8 mouse cellular contexts compared by ENCODE assay signal in genomic region chr11:69088103-69088855, GRCm38 (mm10). TPM values are rescaled to one million over a fixed set of nuclear protein-coding genes. Genes with fewer than 3 reads are reported as not detected.
DNase-seq lines count a peak whose midpoint lies in the region; ATAC-seq and TF ChIP-seq lines count a peak whose summit lies in the region.

Gene Vamp2, plus strand, starts transcription at chr11:69088490.

- CTCF ChIA-PET in Patski (lab: Charles Lee) = interaction anchor here (1.1 to 2.2 kb wide), 2 partner anchors 21 to 36 kb away, joined by 3 to 8 read pairs; no protein-coding TSS in a partner anchor

- ATAC-seq in Patski = peak; percentile 62
- peak; percentile 87 for ATAC-seq in hindbrain, embryonic 15.5 days (ENCODE audit: low FRiP score, low read depth)
- ATAC-seq in megakaryocyte, adult 5-6 weeks (ENCODE audit: poor library complexity, severe bottlenecking) = peak; percentile 86

- POLR2A ChIA-PET in Patski (lab: Charles Lee) = interaction anchor here (0.8 to 1.4 kb wide), 5 partner anchors 9 to 21 kb away, joined by 3 to 9 read pairs (median 3); no protein-coding TSS in a partner anchor

- H3K9ac ChIP-seq in hindbrain, embryonic 15.5 days = peak within 1 kb of the TSS; percentile 95

- H3K4me2 ChIP-seq in hindbrain, embryonic 15.5 days = peak within 1 kb of the TSS; percentile 98

- no peaks in the 10 kb centered on the region for H3K9me3 ChIP-seq in hindbrain, embryonic 15.5 days

- peaks cover 30% of the 10 kb centered on the region for H3K4me1 ChIP-seq in hindbrain, embryonic 15.5 days (replicated peaks)

- DNase-seq in Patski (ENCODE audit: low read depth, low spot score) = no peak
- peak; percentile 94 to 97 for DNase-seq in cerebellum, postnatal 36 days
- peak; percentile 89 for DNase-seq in gastrocnemius, adult 18-20 months (ENCODE audit: low spot score)
- DNase-seq in left cerebral cortex, adult 2 months (ENCODE audit: extremely low spot score in 1 of 2, low spot score in 2 of 2) = peak; percentile 95 to 96
- peak; percentile 94 for DNase-seq in right cerebral cortex, adult 18-20 months
- DNase-seq in urinary bladder, postnatal 10 days (ENCODE audit: low spot score) = peak; percentile 59

- in situ Hi-C loops in Patski (cut with MboI; ENCODE audit: low pct_unique_long_range_greater_than_20kb) = loop anchor here (25.0 kb wide), 1 partner anchor 899 kb away; the partner anchor contains the start of genes Ctdnep1, Elp5, Gabarap and Phf23

- H3K4me3 ChIP-seq in hindbrain, embryonic 15.5 days = peak within 1 kb of the TSS; percentile 64
- H3K4me3 ChIP-seq in left cerebral cortex, adult 2 months = peak within 1 kb of the TSS; percentile 98

- H3K27ac ChIP-seq in hindbrain, embryonic 15.5 days (replicated peaks) = peak within 1 kb of the TSS; percentile 89
- H3K27ac ChIP-seq in left cerebral cortex, adult 2 months = peak within 1 kb of the TSS; percentile 100

- no peak for TF ChIP-seq CTCF in Patski (IDR thresholded peaks at IDR 0.05)
- TF ChIP-seq CTCF in left cerebral cortex, adult 2 months (IDR thresholded peaks at IDR 0.05) = no peak

- WGBS in hindbrain, embryonic 15.5 days = under 1% methylated on average over 66 of the region's 67 CpGs

- peaks cover 9% of the 10 kb centered on the region for H3K36me3 ChIP-seq in hindbrain, embryonic 15.5 days

- intact Hi-C loops in left cerebral cortex, adult 2 months (cut with DNase I) = loop anchor here (1.0 kb wide), 1 partner anchor 15 kb away; no protein-coding TSS in a partner anchor

- H3K27me3 ChIP-seq in Patski = no peaks in the 10 kb centered on the region
- H3K27me3 ChIP-seq in hindbrain, embryonic 15.5 days = no peaks in the 10 kb centered on the region

RNA-seq across cellular contexts. Expression of gene Vamp2, which starts in this region (rescaled TPM):
- polyA plus RNA-seq in Patski (2021) = 62.4 TPM
- total RNA-seq in gastrocnemius, adult 18-20 months (2021) = 10 to 100 TPM; 37.4 to 39.3 TPM
- polyA plus RNA-seq in hindbrain, embryonic 15.5 days (2015; fragmentation: Nextera tagmentation; extraction: Ambion mirVana) = 317 and 437 TPM in 2 replicates
- total RNA-seq in left cerebral cortex, adult 2 months (2021) = 1,000 to 10,000 TPM; 1,115 to 1,119 TPM
- 53.9 and 66.6 TPM in 2 replicates for total RNA-seq in megakaryocyte, adult 5-6 weeks (2015)
- total RNA-seq in megakaryocyte, adult 5-6 weeks (2017) = 11.2 and 21.8 TPM in 2 replicates

Comparison
In these comparisons a context has a peak if more than half of its experiments do, and no peak if none do; other contexts are left out.
1. RNA of gene Vamp2 (total RNA-seq): 1,115 to 1,119 TPM in left cerebral cortex, adult 2 months; 11.2 to 66.6 TPM in megakaryocyte, adult 5-6 weeks and 37.4 to 39.3 TPM in gastrocnemius, adult 18-20 months; every median in the first group is over 10 times any median in the second.
2. Peak in every context shown above with its lines, with median percentiles within 50 percentile points of each other: ATAC-seq.